Mouse (Mus musculus) liver, postnatal 0 days (tissue): ENCODE measurements around the gene Neurl4. TPM values are rescaled to one million over a fixed set of nuclear protein-coding genes. Genes with fewer than 3 reads are reported as not detected.
A peak's percentile ranks its signal among the peaks of the same experiment; 100 is the strongest.
"Not testable (repeated sequence)": the region's sequence is repeated elsewhere in the genome, so short reads cannot be mapped to it uniquely, and the experiment has no call there.

ENCODE experiments used
- ATAC-seq: fragments of 200-750 bp; cut with Nextera tagmentation; 2 replicates; pipeline ENCODE4 v1.8.0; 2017; ENCODE audit warnings: mild to moderate bottlenecking, moderate library complexity
- DNase-seq: peaks from one replicate; pipeline ENCODE4 v3.0.0-alpha.2; 2016
- H3K27ac ChIP-seq: fragments of 300-500 bp; sonication (generic); 2 replicates; pipeline ENCODE4 v1.5.1; 2014; ENCODE audit warnings: antibody characterized with exemption, moderate library complexity, mild to moderate bottlenecking, low read depth
- H3K27me3 ChIP-seq: fragments of 300-500 bp; sonication (generic); 2 replicates; pipeline ENCODE4 v1.6.1; 2014; ENCODE audit warnings: low read length, control low read depth, mixed read lengths; ENCODE audit not compliant: insufficient read depth
- H3K36me3 ChIP-seq: fragments of 300-500 bp; sonication (generic); replicated peaks from 2 replicates; pipeline ENCODE4 v1.6.1; 2014; ENCODE audit warnings: mild to moderate bottlenecking, control low read depth, low read length, moderate library complexity, mixed read lengths; ENCODE audit not compliant: insufficient read depth
- H3K4me1 ChIP-seq: fragments of 300-500 bp; sonication (generic); 2 replicates; pipeline ENCODE4 v1.6.1; 2014; ENCODE audit warnings: antibody characterized with exemption, mild to moderate bottlenecking, control low read depth; ENCODE audit not compliant: insufficient read depth
- H3K4me2 ChIP-seq: fragments of 300-500 bp; sonication (generic); 2 replicates; pipeline ENCODE4 v1.6.1; 2014; ENCODE audit warnings: low read depth, mild to moderate bottlenecking, low read length, moderate library complexity, mixed read lengths
- H3K4me3 ChIP-seq: fragments of 300-500 bp; sonication (generic); 2 replicates; pipeline ENCODE4 v1.5.1; 2014; ENCODE audit warnings: low read depth, low read length
- H3K9ac ChIP-seq: fragments of 300-500 bp; sonication (generic); replicated peaks from 2 replicates; pipeline ENCODE4 v1.6.1; 2014; ENCODE audit warnings: mild to moderate bottlenecking, moderate library complexity
- H3K9me3 ChIP-seq: fragments of 300-500 bp; sonication (generic); 2 replicates; pipeline ENCODE4 v1.6.1; 2016; ENCODE audit warnings: mild to moderate bottlenecking, control low read depth, low read length, mixed read lengths
- CTCF ChIP-seq: sonication (generic); IDR thresholded peaks from 2 replicates; pipeline ENCODE4 v1.5.1; 2016; ENCODE audit warnings: antibody characterized with exemption, low read depth
- EP300 ChIP-seq: IDR thresholded peaks from 2 replicates; pipeline ENCODE4 v1.6.1; 2016; ENCODE audit warnings: antibody characterized with exemption, low read depth, mild to moderate bottlenecking
- WGBS: fragments of 180-500 bp; shearing (Covaris S2); extraction: QIAGEN DNeasy Blood & Tissue Kit; methylation state at CpG from one replicate; pipeline ENCODE4 v1.1.7; 2014; ENCODE audit not compliant: insufficient replicate concordance; 5-methylcytosine and 5-hydroxymethylcytosine counted together
- polyA plus RNA-seq: library from polyadenylated mRNA; unstranded; fragments of >200 nt; fragmentation: Nextera tagmentation; extraction: Ambion mirVana; gene quantifications from 2 replicates; pipeline ENCODE4 v1.2.1, GENCODE M21; 2015

The Neurl4 gene
- polyA plus RNA-seq, result 1.0 and 1.4 TPM in 2 replicates

- DNase-seq (peak; percentile 89), ATAC-seq (peak; percentile 84)
- peak within 1 kb of the TSS; percentile 99 for H3K27ac ChIP-seq
- TF ChIP-seq CTCF, result no peak
- peak; percentile 50; the same call in 1 of the 2 replicates for TF ChIP-seq EP300
- peaks cover 14% of the 10 kb centered on the region for H3K36me3 ChIP-seq
- H3K4me2 ChIP-seq, result peak within 1 kb of the TSS; percentile 99
- 0 out of 2 replicates have a peak, but pooled peaks cover 7% of the 10 kb centered on the region for H3K27me3 ChIP-seq
- under 1% methylated on average over 38 of the region's 38 CpGs for WGBS
- peaks cover 24% of the 10 kb centered on the region for H3K4me1 ChIP-seq
- no peaks in the 10 kb centered on the region for H3K9me3 ChIP-seq
- H3K9ac ChIP-seq, result peak within 1 kb of the TSS; percentile 87
- H3K4me3 ChIP-seq, result peak within 1 kb of the TSS; percentile 93
These were observed at the start of gene Neurl4, which contains the start of gene 2810408A11Rik for GRCm38 (mm10) chr11:69900471-69901405. TSS of gene Neurl4 (plus strand) at chr11:69901072. TSS of gene 2810408A11Rik (minus strand) at chr11:69900987.

- peak overlapping the region; percentile 53 for H3K4me2 ChIP-seq
- peak overlapping the region; percentile 54 for H3K9ac ChIP-seq
These were observed 46.9 kb upstream of the Neurl4 start for GRCm38 (mm10) chr11:69853994-69854393.

GRCm38 (mm10) chr11:69854680-69855079, 46.2 kb upstream of the Neurl4 start:
- Histone ChIP-seq H3K9ac (no peak overlapping the region), H3K4me1 (peaks cover 56% of the 10 kb centered on the region), H3K36me3 (peaks cover 25% of the 10 kb centered on the region), H3K27me3 (peaks cover 5% of the 10 kb centered on the region; the same call in 1 of the 2 replicates), H3K4me2 (peak overlapping the region; percentile 45), H3K4me3 (no peak overlapping the region), H3K27ac (peak overlapping the region; percentile 84), H3K9me3 (no peaks in the 10 kb centered on the region)
- TF ChIP-seq CTCF, result no peak
- no peak for TF ChIP-seq EP300
- peak; percentile 17 for DNase-seq
- WGBS, result 62% methylated on average over 10 of the region's 10 CpGs
- no peak for ATAC-seq

More at GRCm38 (mm10) chr11:69853994-69854393, 46.9 kb upstream of the Neurl4 start:
- 28% methylated on average over 7 of the region's 7 CpGs for WGBS
- DNase-seq (peak; percentile 86), ATAC-seq (peak; percentile 92)
- Histone ChIP-seq H3K36me3 (peaks cover 32% of the 10 kb centered on the region), H3K4me1 (peaks cover 59% of the 10 kb centered on the region), H3K9me3 (no peaks in the 10 kb centered on the region), H3K27me3 (peaks cover 5% of the 10 kb centered on the region; the same call in 1 of the 2 replicates), H3K4me3 (peak overlapping the region; percentile 1), H3K27ac (peak overlapping the region; percentile 84)
- TF ChIP-seq CTCF (no peak), EP300 (peak; percentile 98)

- Histone ChIP-seq H3K9me3 (no peaks in the 10 kb centered on the region), H3K27ac (peak overlapping the region; percentile 84; the same call in 1 of the 2 replicates), H3K4me1 (peaks cover 49% of the 10 kb centered on the region), H3K36me3 (peaks cover 19% of the 10 kb centered on the region), H3K4me2 (peak overlapping the region; percentile 45), H3K27me3 (peaks cover 5% of the 10 kb centered on the region; the same call in 1 of the 2 replicates), H3K9ac (no peak overlapping the region; the same call in 1 of the 2 replicates), H3K4me3 (no peak overlapping the region)
- TF ChIP-seq EP300 (no peak), CTCF (peak; percentile 83)
- WGBS, result 34% methylated on average over 16 of the region's 16 CpGs
- ATAC-seq (peak; percentile 17; the same call in 1 of the 2 replicates), DNase-seq (peak; percentile 71)
These were observed 45.5 kb upstream of the Neurl4 start for GRCm38 (mm10) chr11:69855347-69855746.

- no peaks in the 10 kb centered on the region for H3K9me3 ChIP-seq
- no peak within 1 kb of the TSS for H3K9ac ChIP-seq
- 42% methylated on average over 30 of the region's 30 CpGs for WGBS
- peak; percentile 17 for DNase-seq
- ATAC-seq, result no peak
- H3K27ac ChIP-seq, result no peak within 1 kb of the TSS
- TF ChIP-seq EP300, result no peak
- no peak for TF ChIP-seq CTCF
- H3K4me2 ChIP-seq, result 0 out of 2 replicates have a peak within 1 kb of the TSS, but pooled peaks have one; percentile 3
- no peaks in the 10 kb centered on the region for H3K36me3 ChIP-seq
- H3K4me3 ChIP-seq, result no peak within 1 kb of the TSS
- peaks cover 24% of the 10 kb centered on the region for H3K4me1 ChIP-seq
- H3K27me3 ChIP-seq, result peaks cover 5% of the 10 kb centered on the region; the same call in 1 of the 2 replicates
These were observed 42.5 kb upstream of the Neurl4 start, which contains the start of gene Tnk1 for GRCm38 (mm10) chr11:69858113-69858998. TSS of gene Tnk1 (minus strand) at chr11:69858730.

GRCm38 (mm10) chr11:69863729-69864128, 37.1 kb upstream of the Neurl4 start:
- H3K27me3 ChIP-seq, H3K4me3 ChIP-seq, ATAC-seq, H3K36me3 ChIP-seq, H3K27ac ChIP-seq, DNase-seq, H3K9ac ChIP-seq, H3K4me2 ChIP-seq, H3K9me3 ChIP-seq: not testable (repeated sequence)
- 67% methylated on average over 3 of the region's 3 CpGs for WGBS
- peaks cover 10% of the 10 kb centered on the region for H3K4me1 ChIP-seq
